Mouse (Mus musculus): ENCODE measurements around the gene Gon4l. TPM values are rescaled to one million over a fixed set of nuclear protein-coding genes. Genes with fewer than 3 reads are reported as not detected.
A peak's percentile ranks its signal among the peaks of the same experiment; 100 is the strongest.
"Not testable (repeated sequence)": the region's sequence is repeated elsewhere in the genome, so short reads cannot be mapped to it uniquely, and the experiment has no call there.

Gene Gon4l
- polyA plus RNA-seq, 1 experiment from 2014 or later: 3.3 TPM

- Histone ChIP-seq H3K9ac (ENCODE audit: low read depth, low read length) (no peak overlapping the region), H3K27ac (ENCODE audit: low read depth, low read length) (peak overlapping the region; percentile 58), H3K9me3 (ENCODE audit: control insufficient read depth) (no peaks in the 10 kb centered on the region), H3K4me3 (ENCODE audit: low read depth, low read length) (no peak overlapping the region), H3K27me3 (replicated peaks; ENCODE audit: control insufficient read depth, insufficient read depth, low read length) (no peaks in the 10 kb centered on the region), H3K4me2 (replicated peaks; ENCODE audit: low read depth) (no peak overlapping the region), H3K36me3 (ENCODE audit: control insufficient read depth, insufficient read depth) (peaks cover 76% of the 10 kb centered on the region), H3K4me1 (replicated peaks; ENCODE audit: control insufficient read depth, insufficient read depth, low read length) (no peaks in the 10 kb centered on the region)
- no peak for TF ChIP-seq CTCF (IDR thresholded peaks at IDR 0.05; ENCODE audit: low read depth)
- WGBS: 38% methylated on average over 3 of the region's 3 CpGs
- ATAC-seq: peak; percentile 90
Measured at GRCm38 (mm10) chr3:88862129-88862528, 27.1 kb downstream of the Gon4l start.

DNA sequence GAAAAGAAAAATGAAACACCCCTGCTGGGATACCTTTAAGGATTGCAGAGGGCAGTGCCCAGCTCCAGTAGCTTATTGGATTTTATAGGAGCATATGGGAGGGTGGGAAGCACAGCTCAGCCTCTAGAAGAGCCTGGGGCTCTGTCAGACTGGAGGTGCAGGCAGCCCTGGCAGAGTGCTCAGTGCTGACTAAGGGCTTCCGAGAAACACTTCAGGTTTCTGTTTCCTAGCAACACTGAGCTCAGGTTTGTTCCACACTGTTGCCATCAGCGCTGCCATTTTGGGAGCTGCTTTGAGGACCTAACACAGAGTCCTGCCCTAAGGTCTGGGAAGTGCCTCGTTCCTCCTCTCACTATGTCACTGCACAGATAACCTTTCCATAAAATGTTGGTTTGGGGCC lies 31.7 kb downstream of the Gon4l start:
- peaks cover 34% of the 10 kb centered on the region for H3K36me3 ChIP-seq (ENCODE audit: control insufficient read depth, insufficient read depth)
- not testable (repeated sequence) for H3K4me1 ChIP-seq (replicated peaks; ENCODE audit: control insufficient read depth, insufficient read depth, low read length); H3K9me3 ChIP-seq (ENCODE audit: control insufficient read depth); H3K9ac ChIP-seq (ENCODE audit: low read depth, low read length); H3K27ac ChIP-seq (ENCODE audit: low read depth, low read length); ATAC-seq; H3K27me3 ChIP-seq (replicated peaks; ENCODE audit: control insufficient read depth, insufficient read depth, low read length); H3K4me3 ChIP-seq (ENCODE audit: low read depth, low read length); H3K4me2 ChIP-seq (replicated peaks; ENCODE audit: low read depth)
- no CpG with 5 or more reads among the region's 3 CpGs for WGBS

- not testable (repeated sequence) for H3K27me3 ChIP-seq (replicated peaks; ENCODE audit: control insufficient read depth, insufficient read depth, low read length); H3K27ac ChIP-seq (ENCODE audit: low read depth, low read length); ATAC-seq; H3K9me3 ChIP-seq (ENCODE audit: control insufficient read depth); H3K4me3 ChIP-seq (ENCODE audit: low read depth, low read length); H3K4me1 ChIP-seq (replicated peaks; ENCODE audit: control insufficient read depth, insufficient read depth, low read length); H3K9ac ChIP-seq (ENCODE audit: low read depth, low read length); H3K4me2 ChIP-seq (replicated peaks; ENCODE audit: low read depth)
- H3K36me3 ChIP-seq (ENCODE audit: control insufficient read depth, insufficient read depth): peaks cover 33% of the 10 kb centered on the region
- no CpG with 5 or more reads among the region's 8 CpGs for WGBS
Measured at GRCm38 (mm10) chr3:88867177-88867576, 32.1 kb downstream of the Gon4l start.

DNA sequence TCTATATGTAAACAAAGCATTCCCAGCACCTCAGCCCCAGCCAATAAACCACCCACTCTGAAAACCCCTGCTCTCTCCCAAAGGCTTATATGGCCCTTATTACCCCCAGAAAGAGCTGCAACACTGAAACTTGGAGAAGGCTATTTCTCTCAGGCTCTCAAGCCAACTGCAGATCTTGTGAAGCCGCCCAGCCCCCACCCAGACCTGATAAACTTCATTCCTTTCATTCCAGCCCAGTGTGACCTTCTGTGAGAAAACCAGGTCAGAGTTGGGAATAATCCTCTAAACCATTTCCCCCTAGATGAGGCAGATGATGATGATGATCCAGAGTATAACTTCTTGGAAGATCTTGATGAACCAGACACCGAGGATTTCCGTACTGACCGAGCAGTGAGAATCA lies 33.4 kb downstream of the Gon4l start:
- H3K9ac ChIP-seq (ENCODE audit: low read depth, low read length); H3K9me3 ChIP-seq (ENCODE audit: control insufficient read depth); H3K4me1 ChIP-seq (replicated peaks; ENCODE audit: control insufficient read depth, insufficient read depth, low read length); H3K4me2 ChIP-seq (replicated peaks; ENCODE audit: low read depth); H3K27me3 ChIP-seq (replicated peaks; ENCODE audit: control insufficient read depth, insufficient read depth, low read length); H3K4me3 ChIP-seq (ENCODE audit: low read depth, low read length); ATAC-seq; H3K27ac ChIP-seq (ENCODE audit: low read depth, low read length): not testable (repeated sequence)
- peaks cover 25% of the 10 kb centered on the region for H3K36me3 ChIP-seq (ENCODE audit: control insufficient read depth, insufficient read depth)
- WGBS: 80% methylated on average over 1 of the region's 4 CpGs

DNA sequence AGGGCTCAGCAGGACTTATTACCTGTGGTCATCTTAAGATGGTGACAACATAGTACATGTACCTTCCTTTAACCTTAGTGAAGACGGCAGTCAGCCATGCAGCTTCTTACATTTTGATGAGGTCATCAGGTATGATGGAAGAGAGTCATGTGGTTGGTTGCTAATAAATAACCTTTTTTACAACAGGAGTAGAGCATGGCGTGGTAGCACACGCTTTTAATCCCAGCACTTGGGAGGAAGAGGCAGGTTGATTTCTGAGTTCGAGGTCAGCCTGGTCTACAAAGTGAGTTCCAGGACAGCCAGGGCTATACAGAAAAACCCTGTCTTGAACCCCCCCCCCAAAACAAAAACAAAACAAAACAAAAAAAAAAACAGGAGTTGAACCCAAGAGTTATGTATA lies 47.5 kb downstream of the Gon4l start:
- 71% methylated on average over 3 of the region's 4 CpGs for WGBS
- H3K27ac ChIP-seq (ENCODE audit: low read depth, low read length); H3K27me3 ChIP-seq (replicated peaks; ENCODE audit: control insufficient read depth, insufficient read depth, low read length); H3K9ac ChIP-seq (ENCODE audit: low read depth, low read length); H3K9me3 ChIP-seq (ENCODE audit: control insufficient read depth); H3K36me3 ChIP-seq (ENCODE audit: control insufficient read depth, insufficient read depth); H3K4me2 ChIP-seq (replicated peaks; ENCODE audit: low read depth); H3K4me3 ChIP-seq (ENCODE audit: low read depth, low read length); H3K4me1 ChIP-seq (replicated peaks; ENCODE audit: control insufficient read depth, insufficient read depth, low read length): not testable (repeated sequence)
- 0 out of 2 replicates have a peak, but pooled peaks have one; percentile 31 for ATAC-seq

DNA sequence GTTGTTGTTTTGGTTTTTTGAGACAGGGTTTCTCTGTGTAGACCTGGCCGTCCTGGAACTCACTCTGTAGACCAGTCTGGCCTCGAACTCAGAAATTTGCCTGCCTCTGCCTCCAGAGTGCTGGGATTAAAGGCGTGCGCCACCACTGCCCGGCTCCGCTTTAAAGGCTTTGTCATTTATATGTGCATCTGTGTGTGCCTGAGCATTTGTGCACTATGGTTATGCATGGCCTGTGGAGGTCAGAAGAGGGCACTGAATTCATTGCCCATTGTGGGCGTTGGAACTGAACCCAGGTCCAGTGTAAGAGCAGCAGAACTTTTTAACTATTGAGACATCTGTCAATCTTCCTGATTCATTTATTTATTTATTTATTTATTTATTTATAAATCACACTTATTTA lies 58.0 kb downstream of the Gon4l start:
- ATAC-seq; H3K9ac ChIP-seq (ENCODE audit: low read depth, low read length); H3K27me3 ChIP-seq (replicated peaks; ENCODE audit: control insufficient read depth, insufficient read depth, low read length); H3K27ac ChIP-seq (ENCODE audit: low read depth, low read length); H3K4me1 ChIP-seq (replicated peaks; ENCODE audit: control insufficient read depth, insufficient read depth, low read length); H3K4me2 ChIP-seq (replicated peaks; ENCODE audit: low read depth); H3K4me3 ChIP-seq (ENCODE audit: low read depth, low read length); H3K9me3 ChIP-seq (ENCODE audit: control insufficient read depth): not testable (repeated sequence)
- H3K36me3 ChIP-seq (ENCODE audit: control insufficient read depth, insufficient read depth): peaks cover 16% of the 10 kb centered on the region
- 94% methylated on average over 7 of the region's 7 CpGs for WGBS

DNA sequence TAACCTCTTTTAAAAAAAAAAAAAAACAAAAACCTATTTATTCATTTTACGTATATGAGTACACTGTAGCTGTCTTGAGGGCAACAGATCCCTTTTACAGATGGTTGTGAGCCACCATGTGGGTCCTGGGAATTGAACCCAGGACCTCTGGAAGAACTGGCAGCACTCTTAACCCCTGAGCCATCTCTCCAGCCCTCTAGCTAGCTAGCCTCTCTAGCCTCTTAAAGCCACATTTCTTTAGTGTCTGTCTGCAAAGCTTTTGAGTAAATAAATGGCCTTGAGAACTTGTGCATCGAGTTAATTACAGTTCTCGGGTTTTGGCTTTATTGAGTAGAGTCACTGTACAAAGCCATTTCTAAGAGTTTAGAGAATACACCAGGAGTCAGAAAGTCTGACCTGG lies 69.8 kb downstream of the Gon4l start:
- no peak overlapping the region for H3K27ac ChIP-seq (ENCODE audit: low read depth, low read length)
- no peak overlapping the region for H3K4me3 ChIP-seq (ENCODE audit: low read depth, low read length)
- H3K9me3 ChIP-seq (ENCODE audit: control insufficient read depth): no peaks in the 10 kb centered on the region
- TF ChIP-seq CTCF (IDR thresholded peaks at IDR 0.05; ENCODE audit: low read depth): no peak
- no peak overlapping the region for H3K4me2 ChIP-seq (replicated peaks; ENCODE audit: low read depth)
- H3K27me3 ChIP-seq (replicated peaks; ENCODE audit: control insufficient read depth, insufficient read depth, low read length): no peaks in the 10 kb centered on the region
- peaks cover 86% of the 10 kb centered on the region for H3K36me3 ChIP-seq (ENCODE audit: control insufficient read depth, insufficient read depth)
- ATAC-seq: no peak
- WGBS: 86% methylated on average over 3 of the region's 3 CpGs
- H3K4me1 ChIP-seq (replicated peaks; ENCODE audit: control insufficient read depth, insufficient read depth, low read length): no peaks in the 10 kb centered on the region
- H3K9ac ChIP-seq (ENCODE audit: low read depth, low read length): no peak overlapping the region
